ENCODE assay signal across 10 mouse cellular contexts in genomic region chr16:23232691-23233090, GRCm38 (mm10). TPM values are rescaled to one million over a fixed set of nuclear protein-coding genes. Genes with fewer than 3 reads are reported as not detected.
DNase-seq lines count a peak whose midpoint lies in the region; ATAC-seq lines count a peak whose summit lies in the region.
"Had no signal": no experiment of that assay in that cellular context is flagged by ENCODE, and none has a peak within 500 bp of the region (broad histone marks: within the 10 kb centered on the region; RNA-seq: fewer than 3 reads in every experiment).

No protein-coding gene starts in this region.

- peaks cover 13% of the 10 kb centered on the region; the same call in 1 of the 2 replicates for H3K27me3 ChIP-seq in heart, embryonic 14.5 days (ENCODE audit: control insufficient read depth, insufficient read depth, low read length)
- no peaks in the 10 kb centered on the region for H3K27me3 ChIP-seq in stomach, embryonic 15.5 days (replicated peaks)
- no peaks in the 10 kb centered on the region for H3K27me3 ChIP-seq in midbrain, embryonic 14.5 days (ENCODE audit: control insufficient read depth, insufficient read depth, low read length)

- ATAC-seq in heart, embryonic 14.5 days (ENCODE audit: insufficient number of reproducible peaks, insufficient read depth, low FRiP score, low read depth) = no peak
- no peak for ATAC-seq in stomach, embryonic 15.5 days (ENCODE audit: insufficient read depth, low FRiP score, low read depth)
- no peak for ATAC-seq in midbrain, embryonic 14.5 days (ENCODE audit: low FRiP score, low TSS enrichment)

- DNase-seq in gastrocnemius, adult 18-20 months (ENCODE audit: low spot score) = peak; percentile 15
- no peak for DNase-seq in gastrocnemius, postnatal 25 days
- peak; percentile 18 to 25 for DNase-seq in lung, adult 18-20 months
- no peak for DNase-seq in lung, postnatal 25 days (ENCODE audit: low spot score)
- no peak for DNase-seq in midbrain, embryonic 14.5 days
- DNase-seq in right cerebral cortex, postnatal 14 days = no peak
- DNase-seq: thymus, postnatal 25 days had no signal

- H3K9ac ChIP-seq in heart, embryonic 14.5 days (ENCODE audit: low read length) = no peak overlapping the region
- no peak overlapping the region for H3K9ac ChIP-seq in stomach, embryonic 15.5 days
- H3K9ac ChIP-seq in midbrain, embryonic 14.5 days (replicated peaks; ENCODE audit: low read length) = no peak overlapping the region
- H3K9ac ChIP-seq: hindbrain, embryonic 14.5 days had no signal

- no peaks in the 10 kb centered on the region for H3K9me3 ChIP-seq in heart, embryonic 14.5 days (ENCODE audit: control insufficient read depth, low read length)
- no peaks in the 10 kb centered on the region for H3K9me3 ChIP-seq in stomach, embryonic 15.5 days
- no peaks in the 10 kb centered on the region for H3K9me3 ChIP-seq in midbrain, embryonic 14.5 days (ENCODE audit: control insufficient read depth, low read length)

- H3K4me3 ChIP-seq in heart, embryonic 14.5 days (ENCODE audit: control insufficient read depth in 1 of 2, insufficient read depth in 1 of 2, low read depth in 1 of 2, low read length in 2 of 2) = no peak overlapping the region
- H3K4me3 ChIP-seq in stomach, embryonic 15.5 days (replicated peaks) = no peak overlapping the region
- H3K4me3 ChIP-seq in midbrain, embryonic 14.5 days (replicated peaks; ENCODE audit: low read depth, low read length) = no peak overlapping the region

- H3K4me2 ChIP-seq in heart, embryonic 14.5 days (ENCODE audit: low read length) = peak overlapping the region; percentile 18; the same call in 1 of the 2 replicates
- H3K4me2 ChIP-seq in stomach, embryonic 15.5 days = no peak overlapping the region
- H3K4me2 ChIP-seq in midbrain, embryonic 14.5 days (ENCODE audit: low read length) = no peak overlapping the region
- H3K4me2 ChIP-seq: hindbrain, embryonic 14.5 days had no signal

- 37% methylated on average over 7 of the region's 7 CpGs for WGBS in heart, embryonic 14.5 days
- 40% methylated on average over 7 of the region's 7 CpGs for WGBS in stomach, embryonic 15.5 days
- 89% methylated on average over 7 of the region's 7 CpGs for WGBS in midbrain, embryonic 14.5 days

- H3K36me3 ChIP-seq in heart, embryonic 14.5 days (ENCODE audit: control insufficient read depth, insufficient read depth, low read length) = no peaks in the 10 kb centered on the region
- no peaks in the 10 kb centered on the region for H3K36me3 ChIP-seq in stomach, embryonic 15.5 days
- no peaks in the 10 kb centered on the region for H3K36me3 ChIP-seq in midbrain, embryonic 14.5 days (ENCODE audit: control insufficient read depth, insufficient read depth, low read length)

- peaks cover 35 to 44% of the 10 kb centered on the region in 2 experiments for H3K4me1 ChIP-seq in heart, embryonic 14.5 days (ENCODE audit: control insufficient read depth in 2 of 2, insufficient read depth in 2 of 2, low read length in 2 of 2)
- peaks cover 18% of the 10 kb centered on the region; the same call in 1 of the 2 replicates for H3K4me1 ChIP-seq in stomach, embryonic 15.5 days
- peaks cover 9% of the 10 kb centered on the region for H3K4me1 ChIP-seq in midbrain, embryonic 14.5 days (ENCODE audit: control insufficient read depth, insufficient read depth, low read length)

- H3K27ac ChIP-seq in heart, embryonic 14.5 days (replicated peaks in 1 of 2; ENCODE audit: control insufficient read depth in 1 of 2, insufficient read depth in 1 of 2, low read depth in 2 of 2, low read length in 2 of 2) = no peak overlapping the region
- 0 out of 2 replicates have a peak overlapping the region, but pooled peaks have one; percentile 26 for H3K27ac ChIP-seq in stomach, embryonic 15.5 days
- no peak overlapping the region for H3K27ac ChIP-seq in midbrain, embryonic 14.5 days (replicated peaks; ENCODE audit: low read depth, low read length)
- H3K27ac ChIP-seq: hindbrain, embryonic 14.5 days had no signal

RNA-seq across cellular contexts. Expression of gene St6gal1, which starts 8.2 kb away (rescaled TPM):
- 1 to 10 TPM; 3.6 to 4.7 TPM for total RNA-seq in gastrocnemius, adult 18-20 months (2021)
- total RNA-seq in gastrocnemius, postnatal 25 days (2021) = 1 to 10 TPM; 3.4 to 3.5 TPM
- 16.2 and 16.7 TPM in 2 replicates for polyA plus RNA-seq in heart, embryonic 14.5 days (2014; fragmentation: Nextera tagmentation; extraction: Ambion mirVana)
- polyA plus RNA-seq in stomach, embryonic 15.5 days (2015; fragmentation: Nextera tagmentation; extraction: Ambion mirVana) = 16.3 and 18.0 TPM in 2 replicates
- 28.5 and 30.6 TPM in 2 replicates for polyA plus RNA-seq in midbrain, embryonic 14.5 days (2014; fragmentation: Nextera tagmentation; extraction: Ambion mirVana)

Comparison
In these comparisons a context has a peak if more than half of its experiments do, and no peak if none do; other contexts are left out.
1. DNase-seq: peak in gastrocnemius, adult 18-20 months (single experiment) and lung, adult 18-20 months (2 of 2); none in gastrocnemius, postnatal 25 days (single experiment), lung, postnatal 25 days (single experiment), midbrain, embryonic 14.5 days (single experiment) and right cerebral cortex, postnatal 14 days (single experiment).